Mouse (Mus musculus) testis, adult 2 months (tissue): ENCODE measurements around the gene Palld. TPM values are rescaled to one million over a fixed set of nuclear protein-coding genes. Genes with fewer than 3 reads are reported as not detected.

Experiments
- H3K27ac ChIP-seq: fragments of 200-500 bp; 2 replicates; pipeline ENCODE4 v1.5.1; 2012; ENCODE audit warnings: low read depth, low read length; ENCODE audit not compliant: control insufficient read depth, insufficient read depth
- H3K27me3 ChIP-seq: fragments of 200-500 bp; 2 replicates; pipeline ENCODE4 v1.6.1; 2012; ENCODE audit warnings: mild to moderate bottlenecking, low read length, moderate library complexity; ENCODE audit not compliant: control insufficient read depth, insufficient read depth
- H3K36me3 ChIP-seq: fragments of 200-500 bp; 2 replicates; pipeline ENCODE4 v1.6.1; 2012; ENCODE audit warnings: mild to moderate bottlenecking, low read length; ENCODE audit not compliant: control insufficient read depth, insufficient read depth
- H3K4me1 ChIP-seq: fragments of 200-500 bp; 2 replicates; pipeline ENCODE4 v1.6.1; 2012; ENCODE audit warnings: low read length; ENCODE audit not compliant: control insufficient read depth, insufficient read depth
- H3K4me3 ChIP-seq: fragments of 200-500 bp; 2 replicates; pipeline ENCODE4 v1.5.1; 2012; ENCODE audit warnings: low read depth, mild to moderate bottlenecking, low read length, moderate library complexity, mixed read lengths; ENCODE audit not compliant: control insufficient read depth
- CTCF ChIP-seq: fragments of 200-500 bp; IDR thresholded peaks from 2 replicates; pipeline ENCODE4 v1.5.1; 2012; ENCODE audit warnings: low read depth, mild to moderate bottlenecking, inconsistent platforms, low read length, moderate library complexity; ENCODE audit not compliant: control insufficient read depth, insufficient read depth, insufficient replicate concordance
- POLR2A ChIP-seq: fragments of 200-500 bp; IDR thresholded peaks from 2 replicates; pipeline ENCODE4 v1.6.1; 2012; ENCODE audit warnings: low read depth, mild to moderate bottlenecking, inconsistent platforms, low read length, moderate library complexity; ENCODE audit not compliant: control insufficient read depth
- polyA plus RNA-seq: library from polyadenylated mRNA; depleted of rRNA; stranded (reverse); fragments of >200 nt; gene quantifications from 2 replicates; pipeline ENCODE4 v1.2.3, GENCODE M21; 2012

Palld gene
- polyA plus RNA-seq, 1 experiment: 7.8 TPM

GRCm38 (mm10) chr8:61755186-61755585, 147.3 kb downstream of the Palld start:
- no peak for TF ChIP-seq CTCF
- no peak for TF ChIP-seq POLR2A
- Histone ChIP-seq H3K27ac (no peak overlapping the region), H3K27me3 (no peaks in the 10 kb centered on the region), H3K4me3 (no peak overlapping the region), H3K4me1 (peaks cover 9% of the 10 kb centered on the region), H3K36me3 (no peaks in the 10 kb centered on the region)

- Histone ChIP-seq H3K36me3 (no peaks in the 10 kb centered on the region), H3K27ac (no peak overlapping the region), H3K4me3 (no peak overlapping the region), H3K4me1 (no peaks in the 10 kb centered on the region), H3K27me3 (no peaks in the 10 kb centered on the region)
- no peak for TF ChIP-seq CTCF
- no peak for TF ChIP-seq POLR2A
Measured at GRCm38 (mm10) chr8:61747070-61747469, 155.4 kb downstream of the Palld start.

- no peaks in the 10 kb centered on the region for H3K36me3 ChIP-seq
- H3K27me3 ChIP-seq: no peaks in the 10 kb centered on the region
- TF ChIP-seq POLR2A (no peak), CTCF (no peak)
- no peaks in the 10 kb centered on the region for H3K4me1 ChIP-seq
- no peak overlapping the region for H3K27ac ChIP-seq
- H3K4me3 ChIP-seq: no peak overlapping the region
Measured at GRCm38 (mm10) chr8:61745181-61745980, 157.1 kb downstream of the Palld start.

- TF ChIP-seq POLR2A (no peak), CTCF (no peak)
- Histone ChIP-seq H3K4me1 (no peaks in the 10 kb centered on the region), H3K4me3 (no peak overlapping the region), H3K36me3 (no peaks in the 10 kb centered on the region), H3K27ac (no peak overlapping the region), H3K27me3 (no peaks in the 10 kb centered on the region)
Measured at GRCm38 (mm10) chr8:61743764-61744562, 158.5 kb downstream of the Palld start.

GRCm38 (mm10) chr8:61737465-61737864, 165.0 kb downstream of the Palld start:
- TF ChIP-seq CTCF (no peak), POLR2A (no peak)
- H3K27me3 ChIP-seq: no peaks in the 10 kb centered on the region
- H3K27ac ChIP-seq: no peak overlapping the region

GRCm38 (mm10) chr8:61736739-61737243, 165.7 kb downstream of the Palld start:
- no peak for TF ChIP-seq CTCF
- TF ChIP-seq POLR2A: no peak
- Histone ChIP-seq H3K4me3 (no peak overlapping the region), H3K27me3 (no peaks in the 10 kb centered on the region), H3K27ac (no peak overlapping the region), H3K36me3 (no peaks in the 10 kb centered on the region), H3K4me1 (no peaks in the 10 kb centered on the region)

More at GRCm38 (mm10) chr8:61737465-61737864, 165.0 kb downstream of the Palld start:
- Histone ChIP-seq H3K36me3 (no peaks in the 10 kb centered on the region), H3K4me1 (no peaks in the 10 kb centered on the region), H3K4me3 (no peak overlapping the region)

- Histone ChIP-seq H3K27me3 (no peaks in the 10 kb centered on the region), H3K4me1 (no peaks in the 10 kb centered on the region), H3K27ac (no peak overlapping the region), H3K4me3 (no peak overlapping the region), H3K36me3 (no peaks in the 10 kb centered on the region)
- TF ChIP-seq CTCF (no peak), POLR2A (no peak)
Measured at GRCm38 (mm10) chr8:61736117-61736516, 166.4 kb downstream of the Palld start.
